Mouse (Mus musculus) liver, embryonic 16.5 days (tissue): ENCODE results near the gene Hspa1l. TPM values are rescaled to one million over a fixed set of nuclear protein-coding genes. Genes with fewer than 3 reads are reported as not detected.
"Not testable (repeated sequence)": the region's sequence is repeated elsewhere in the genome, so short reads cannot be mapped to it uniquely, and the experiment has no call there.

Source experiments
- ATAC-seq: fragments of 200-750 bp; cut with Nextera tagmentation; 2 replicates; pipeline ENCODE4 v1.8.0; 2017; ENCODE audit warnings: low read depth, mild to moderate bottlenecking, moderate number of reproducible peaks, moderate library complexity
- H3K27ac ChIP-seq: fragments of 300-500 bp; sonication (generic); 2 replicates; pipeline ENCODE4 v1.5.1; 2014; ENCODE audit warnings: mild to moderate bottlenecking, low read length
- H3K27me3 ChIP-seq: fragments of 300-500 bp; sonication (generic); 2 replicates; pipeline ENCODE4 v1.6.1; 2014; ENCODE audit warnings: low read depth, low read length, mixed read lengths; ENCODE audit not compliant: control insufficient read depth, insufficient read depth
- H3K36me3 ChIP-seq: fragments of 300-500 bp; sonication (generic); 2 replicates; pipeline ENCODE4 v1.6.1; 2014; ENCODE audit warnings: mild to moderate bottlenecking; ENCODE audit not compliant: control insufficient read depth, insufficient read depth
- H3K4me1 ChIP-seq: fragments of 300-500 bp; sonication (generic); 2 replicates; pipeline ENCODE4 v1.6.1; 2014; ENCODE audit warnings: low read depth, low read length, mixed read lengths; ENCODE audit not compliant: control insufficient read depth
- H3K4me2 ChIP-seq: fragments of 300-500 bp; sonication (generic); 2 replicates; pipeline ENCODE4 v1.6.1; 2014; ENCODE audit warnings: low read depth, low read length, mixed read lengths
- H3K4me3 ChIP-seq: fragments of 300-500 bp; sonication (generic); 2 replicates; pipeline ENCODE4 v1.5.1; 2014; ENCODE audit warnings: low read depth, mild to moderate bottlenecking, low read length
- H3K9ac ChIP-seq: fragments of 300-500 bp; sonication (generic); 2 replicates; pipeline ENCODE4 v1.6.1; 2014; ENCODE audit warnings: low read depth, low read length
- H3K9me3 ChIP-seq: fragments of 300-500 bp; sonication (generic); replicated peaks from 2 replicates; pipeline ENCODE4 v1.6.1; 2016; ENCODE audit warnings: low read length; ENCODE audit not compliant: control insufficient read depth
- WGBS: fragments of 180-500 bp; shearing (Covaris S2); extraction: QIAGEN DNeasy Blood & Tissue Kit; methylation state at CpG from one replicate; pipeline ENCODE4 v1.1.7; 2014; ENCODE audit not compliant: insufficient replicate concordance; 5-methylcytosine and 5-hydroxymethylcytosine counted together
- polyA plus RNA-seq: library from polyadenylated mRNA; unstranded; fragments of >200 nt; fragmentation: Nextera tagmentation; extraction: Ambion mirVana; gene quantifications from 2 replicates; pipeline ENCODE4 v1.2.1, GENCODE M21; 2015

Hspa1l gene
- polyA plus RNA-seq, 1 experiment from 2014 or later = 0.27 TPM

DNA sequence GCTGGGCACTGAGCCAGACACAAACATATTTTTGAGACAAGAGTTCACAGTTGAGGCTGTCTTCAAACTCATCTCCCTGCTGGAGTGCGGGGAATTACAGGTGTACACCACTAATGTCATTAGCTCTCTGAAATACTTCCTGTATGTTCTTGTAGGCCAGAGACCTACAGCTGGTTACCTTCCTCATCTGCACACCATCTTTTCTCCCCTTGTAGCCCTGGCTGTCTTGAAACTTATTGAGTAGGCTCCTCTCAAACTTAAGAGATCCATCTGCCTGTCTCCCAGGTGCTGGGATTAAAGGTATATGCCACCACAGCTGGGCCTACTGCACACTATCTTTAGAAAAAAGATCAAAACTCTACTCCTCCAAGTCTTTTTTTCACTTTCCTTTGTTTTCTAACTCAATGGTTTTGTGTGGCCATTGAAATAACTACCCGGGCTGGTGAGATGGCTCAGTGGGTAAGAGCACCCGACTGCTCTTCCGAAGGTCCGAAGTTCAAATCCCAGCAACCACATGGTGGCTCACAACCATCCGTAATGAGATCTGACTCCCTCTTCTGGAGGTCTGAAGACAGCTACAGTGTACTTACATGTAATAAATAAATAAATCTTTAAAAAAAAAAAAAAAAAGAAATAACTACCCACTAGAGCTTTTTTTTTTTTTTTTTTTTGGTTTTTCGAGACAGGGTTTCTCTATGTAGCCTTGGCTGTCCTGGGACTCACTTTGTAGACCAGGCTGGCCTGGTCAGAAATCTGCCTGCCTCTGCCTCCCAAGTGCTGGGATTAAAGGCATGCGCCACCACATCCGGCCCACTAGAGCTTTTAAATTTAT lies 23.6 kb upstream of the Hspa1l start:
- not testable (repeated sequence) for H3K9me3 ChIP-seq, ATAC-seq, H3K36me3 ChIP-seq, H3K4me2 ChIP-seq, H3K4me3 ChIP-seq, H3K27me3 ChIP-seq, H3K9ac ChIP-seq
- Histone ChIP-seq H3K27ac (0 out of 2 replicates have a peak overlapping the region, but pooled peaks have one; percentile 22), H3K4me1 (peaks cover 14% of the 10 kb centered on the region)
- WGBS = 41% methylated on average over 9 of the region's 9 CpGs

GRCm38 (mm10) chr17:34949553-34949969 lies 22.9 kb upstream of the Hspa1l start:
- Histone ChIP-seq H3K4me3 (no peak overlapping the region), H3K9me3 (no peaks in the 10 kb centered on the region), H3K27ac (no peak overlapping the region), H3K9ac (no peak overlapping the region), H3K4me1 (peaks cover 14% of the 10 kb centered on the region), H3K27me3 (no peaks in the 10 kb centered on the region), H3K36me3 (0 out of 2 replicates have a peak, but pooled peaks cover 3% of the 10 kb centered on the region), H3K4me2 (no peak overlapping the region)
- ATAC-seq = no peak
- 21% methylated on average over 4 of the region's 4 CpGs for WGBS

DNA sequence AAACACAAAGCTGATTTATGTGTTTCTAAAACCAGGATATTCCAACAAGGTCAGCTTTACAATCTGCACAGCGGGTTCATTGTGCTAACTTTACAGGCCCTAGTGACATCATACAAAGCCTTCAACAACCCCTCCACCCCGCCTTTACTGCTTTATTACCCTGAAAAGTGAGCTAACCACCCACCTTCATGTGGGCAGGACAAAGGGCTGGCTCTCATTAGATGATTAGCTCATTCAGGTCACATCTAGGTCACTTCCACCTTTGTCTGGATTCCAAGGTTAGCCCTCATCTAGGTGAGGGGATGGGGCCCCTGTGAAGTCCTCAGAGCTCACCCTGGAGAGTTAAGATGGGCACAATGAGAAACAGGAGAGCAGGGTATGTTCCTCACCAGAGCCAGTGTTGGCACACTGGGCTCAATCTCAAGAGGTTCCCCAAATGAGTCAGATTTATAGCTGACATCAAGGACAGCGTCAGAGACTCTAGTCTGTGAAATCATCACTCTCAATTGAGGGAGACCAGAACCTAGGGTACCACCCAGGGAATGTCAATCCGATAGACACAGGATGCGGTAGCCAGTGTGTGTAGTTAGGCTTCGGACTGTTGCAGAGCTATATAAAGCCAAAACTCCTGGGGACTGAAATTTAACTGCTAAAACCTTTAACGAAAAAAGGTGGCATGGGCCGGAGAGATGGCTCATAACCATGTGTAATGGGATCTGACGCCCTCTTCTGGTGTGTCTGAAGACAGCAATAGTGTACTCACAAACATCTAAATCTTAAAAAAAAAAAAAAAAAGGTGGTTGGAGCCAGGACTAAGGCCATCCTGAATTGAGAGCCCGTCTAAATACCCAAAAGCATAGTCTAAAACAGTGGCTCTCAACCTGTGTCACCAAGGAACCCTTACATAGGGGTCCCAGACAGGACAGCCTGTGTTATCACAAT lies 21.7 kb upstream of the Hspa1l start:
- Histone ChIP-seq H3K4me1 (peaks cover 14% of the 10 kb centered on the region), H3K27ac (peak overlapping the region; percentile 81), H3K9me3 (no peaks in the 10 kb centered on the region), H3K4me3 (peak overlapping the region; percentile 87), H3K36me3 (0 out of 2 replicates have a peak, but pooled peaks cover 3% of the 10 kb centered on the region), H3K4me2 (peak overlapping the region; percentile 90), H3K9ac (peak overlapping the region; percentile 88), H3K27me3 (no peaks in the 10 kb centered on the region; the same call in 1 of the 2 replicates)
- no peak for ATAC-seq
- 13% methylated on average over 10 of the region's 10 CpGs for WGBS

- under 1% methylated on average over 29 of the region's 29 CpGs for WGBS
Observed at GRCm38 (mm10) chr17:34951636-34952377, 20.7 kb upstream of the Hspa1l start.

DNA sequence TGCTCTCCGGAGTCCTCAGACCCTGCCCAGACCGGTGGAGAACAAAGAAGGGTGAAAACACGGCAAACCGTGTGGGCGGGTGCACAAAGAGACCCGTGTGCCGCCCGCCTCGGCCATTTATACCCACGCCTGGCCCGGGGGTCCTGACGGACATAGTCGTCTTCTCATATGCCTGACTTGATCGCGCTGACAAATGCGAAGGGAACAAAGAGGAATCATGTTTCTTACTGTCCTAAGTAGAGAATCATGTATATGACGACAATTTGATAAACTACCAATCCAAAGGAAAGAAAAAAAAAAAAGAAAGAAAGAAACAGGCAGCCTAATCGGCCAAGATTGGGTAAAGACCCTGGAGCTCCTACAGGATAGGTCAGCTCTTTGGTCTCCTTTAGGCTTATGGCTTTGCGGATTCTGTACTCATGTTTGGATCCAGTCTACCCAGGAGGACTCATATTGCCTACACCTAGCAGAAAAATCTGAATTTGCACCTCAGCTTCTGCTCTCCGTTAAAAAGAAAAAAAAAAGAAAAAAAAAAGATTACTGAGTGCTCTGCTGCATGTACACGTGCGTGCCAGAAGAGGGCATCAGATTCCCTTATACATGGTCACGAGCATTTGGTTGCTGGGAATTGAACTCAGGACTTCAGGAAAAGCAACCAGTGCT lies 20.0 kb upstream of the Hspa1l start:
- peak overlapping the region; percentile 90 for H3K4me2 ChIP-seq
- peaks cover 6% of the 10 kb centered on the region for H3K27me3 ChIP-seq
- peaks cover 14% of the 10 kb centered on the region for H3K4me1 ChIP-seq
- WGBS = 0% methylated on average over 23 of the region's 23 CpGs
- H3K9ac ChIP-seq = peak overlapping the region; percentile 88
- 0 out of 2 replicates have a peak, but pooled peaks cover 3% of the 10 kb centered on the region for H3K36me3 ChIP-seq
- H3K9me3 ChIP-seq = no peaks in the 10 kb centered on the region
- H3K4me3 ChIP-seq = peak overlapping the region; percentile 87
- peak overlapping the region; percentile 81 for H3K27ac ChIP-seq
- ATAC-seq = peak; percentile 76

More at GRCm38 (mm10) chr17:34951636-34952377, 20.7 kb upstream of the Hspa1l start:
- Histone ChIP-seq H3K27me3 (peaks cover under 1% of the 10 kb centered on the region), H3K4me1 (peaks cover 14% of the 10 kb centered on the region), H3K4me2 (peak overlapping the region; percentile 90), H3K9ac (peak overlapping the region; percentile 88), H3K36me3 (0 out of 2 replicates have a peak, but pooled peaks cover 3% of the 10 kb centered on the region), H3K4me3 (peak overlapping the region; percentile 87), H3K27ac (peak overlapping the region; percentile 81), H3K9me3 (no peaks in the 10 kb centered on the region)
- peak; percentile 20 for ATAC-seq

GRCm38 (mm10) chr17:34953258-34953657 lies 19.2 kb upstream of the Hspa1l start:
- H3K4me3 ChIP-seq = no peak overlapping the region
- H3K36me3 ChIP-seq = 0 out of 2 replicates have a peak, but pooled peaks cover 3% of the 10 kb centered on the region
- no peak overlapping the region for H3K4me2 ChIP-seq
- peaks cover 14% of the 10 kb centered on the region for H3K4me1 ChIP-seq
- ATAC-seq = no peak
- no peaks in the 10 kb centered on the region for H3K9me3 ChIP-seq
- H3K27ac ChIP-seq = no peak overlapping the region
- peak overlapping the region; percentile 88; the same call in 1 of the 2 replicates for H3K9ac ChIP-seq
- 55% methylated on average over 3 of the region's 3 CpGs for WGBS
- peaks cover 7% of the 10 kb centered on the region for H3K27me3 ChIP-seq

DNA sequence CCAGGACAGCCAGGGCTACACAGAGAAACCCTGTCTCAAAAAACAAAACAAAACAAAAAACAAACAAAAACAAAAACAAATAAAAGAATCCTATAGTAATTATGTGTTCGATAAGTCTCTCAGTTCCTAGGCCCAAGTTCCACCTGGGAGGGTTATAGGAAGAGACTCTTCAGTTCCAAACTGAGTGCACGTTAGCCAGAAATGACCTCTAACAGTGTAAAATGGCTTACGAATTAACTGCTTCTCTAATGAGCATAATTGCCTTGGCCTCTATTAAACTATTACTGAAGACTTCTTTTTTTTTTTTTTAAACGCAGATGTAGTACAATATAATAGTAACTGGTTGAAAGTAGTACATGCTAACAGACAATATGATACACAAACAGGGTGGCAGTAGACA lies 18.6 kb upstream of the Hspa1l start:
- Histone ChIP-seq H3K9me3 (no peaks in the 10 kb centered on the region), H3K4me2 (no peak overlapping the region), H3K4me3 (no peak overlapping the region), H3K4me1 (peaks cover 12% of the 10 kb centered on the region), H3K27ac (no peak overlapping the region), H3K27me3 (peaks cover 7% of the 10 kb centered on the region), H3K9ac (no peak overlapping the region), H3K36me3 (0 out of 2 replicates have a peak, but pooled peaks cover 3% of the 10 kb centered on the region)
- WGBS = 82% methylated on average over 4 of the region's 4 CpGs
- no peak for ATAC-seq

GRCm38 (mm10) chr17:34954831-34955230 lies 17.7 kb upstream of the Hspa1l start:
- H3K9me3 ChIP-seq = no peaks in the 10 kb centered on the region
- no peak overlapping the region for H3K4me2 ChIP-seq
- 0 out of 2 replicates have a peak, but pooled peaks cover 3% of the 10 kb centered on the region for H3K36me3 ChIP-seq
- H3K27me3 ChIP-seq = peaks cover 10% of the 10 kb centered on the region
- no peak overlapping the region for H3K27ac ChIP-seq
- H3K9ac ChIP-seq = no peak overlapping the region
- 79% methylated on average over 4 of the region's 4 CpGs for WGBS
- no peak overlapping the region for H3K4me3 ChIP-seq
- no peak for ATAC-seq
- peaks cover 18% of the 10 kb centered on the region for H3K4me1 ChIP-seq
